Mouse (Mus musculus) bone marrow, adult 2 months (tissue): ENCODE results near the gene Trim41.
"Not testable (repeated sequence)": the region's sequence is repeated elsewhere in the genome, so short reads cannot be mapped to it uniquely, and the experiment has no call there.

Source experiments
- CTCF ChIP-seq: fragments of 200-500 bp; IDR thresholded peaks from 2 replicates; pipeline ENCODE4 v1.5.1; 2011; ENCODE audit warnings: low read length, control low read depth; ENCODE audit not compliant: control insufficient read depth, insufficient read depth
- POLR2A ChIP-seq: fragments of 200-500 bp; IDR thresholded peaks from 2 replicates; pipeline ENCODE4 v1.6.1; 2011; ENCODE audit warnings: low read depth, mild to moderate bottlenecking, control low read depth, low read length, borderline replicate concordance; ENCODE audit not compliant: control insufficient read depth

GRCm38 (mm10) chr11:48821299-48821698 is 4.1 kb upstream of the Trim41 start:
- not testable (repeated sequence) for TF ChIP-seq CTCF, POLR2A
